Mouse (Mus musculus) limb, embryonic 14.5 days (tissue): ENCODE results near the gene Fgd5. TPM values are rescaled to one million over a fixed set of nuclear protein-coding genes. Genes with fewer than 3 reads are reported as not detected.

Experiments
- ATAC-seq: fragments of 200-750 bp; cut with Nextera tagmentation; 2 replicates; pipeline ENCODE4 v1.8.0; 2017; ENCODE audit warnings: low read depth, moderate number of reproducible peaks, moderate TSS enrichment; ENCODE audit not compliant: low FRiP score
- DNase-seq: peaks from one replicate; pipeline ENCODE4 v3.0.0-alpha.2; 2015; ENCODE audit warnings: low spot score
- H3K27ac ChIP-seq: fragments of 300-500 bp; sonication (generic); replicated peaks from 2 replicates; pipeline ENCODE4 v1.5.1; 2014; ENCODE audit warnings: low read depth, mild to moderate bottlenecking, low read length, moderate library complexity, mixed read lengths
- H3K27me3 ChIP-seq: fragments of 300-500 bp; sonication (generic); 2 replicates; pipeline ENCODE4 v1.6.1; 2014; ENCODE audit warnings: low read length, mixed read lengths; ENCODE audit not compliant: control insufficient read depth, insufficient read depth
- H3K36me3 ChIP-seq: fragments of 300-500 bp; sonication (generic); 2 replicates; pipeline ENCODE4 v1.6.1; 2014; ENCODE audit warnings: mild to moderate bottlenecking, low read length, moderate library complexity, mixed read lengths; ENCODE audit not compliant: control insufficient read depth, insufficient read depth
- H3K4me1 ChIP-seq: fragments of 300-500 bp; sonication (generic); 2 replicates; pipeline ENCODE4 v1.6.1; 2014; ENCODE audit warnings: antibody characterized with exemption, low read length, mixed read lengths; ENCODE audit not compliant: control insufficient read depth, insufficient read depth
- H3K4me2 ChIP-seq: fragments of 300-500 bp; sonication (generic); replicated peaks from 2 replicates; pipeline ENCODE4 v1.6.1; 2014; ENCODE audit warnings: low read depth, mild to moderate bottlenecking, low read length, moderate library complexity; ENCODE audit not compliant: severe bottlenecking
- H3K4me3 ChIP-seq: fragments of 300-500 bp; sonication (generic); replicated peaks from 2 replicates; pipeline ENCODE4 v1.5.1; 2014; ENCODE audit warnings: low read length
- H3K9ac ChIP-seq: fragments of 300-500 bp; sonication (generic); 2 replicates; pipeline ENCODE4 v1.6.1; 2014; ENCODE audit warnings: mild to moderate bottlenecking, low read depth, low read length, moderate library complexity; ENCODE audit not compliant: severe bottlenecking
- H3K9me3 ChIP-seq: fragments of 300-500 bp; sonication (generic); 2 replicates; pipeline ENCODE4 v1.6.1; 2016; ENCODE audit warnings: low read length; ENCODE audit not compliant: control insufficient read depth
- POLR2A ChIP-seq: fragments of 200-500 bp; IDR thresholded peaks from 2 replicates; pipeline ENCODE4 v1.8.0; 2012; ENCODE audit warnings: inconsistent platforms, mild to moderate bottlenecking, moderate library complexity, borderline replicate concordance; ENCODE audit not compliant: insufficient read depth, insufficient read length; ENCODE audit errors: extremely low read depth
- WGBS: fragments of 180-500 bp; shearing (Covaris S2); extraction: QIAGEN DNeasy Blood & Tissue Kit; methylation state at CpG from one replicate; pipeline ENCODE4 v1.1.7; 2014; 5-methylcytosine and 5-hydroxymethylcytosine counted together
- polyA plus RNA-seq, 2 experiments: library from polyadenylated mRNA; depleted of rRNA in 1 of 2; stranded (reverse) in 1 of 2; unstranded in 1 of 2; fragments of >200 nt; fragmentation: Nextera tagmentation in 1 of 2; extraction: Ambion mirVana in 1 of 2; gene quantifications; 2 replicates each; pipeline versions ENCODE4 v1.2.1 to v1.2.3; 2012 to 2014

Gene Fgd5
- polyA plus RNA-seq, 2 experiments = 8.5 to 10.9 TPM

DNA sequence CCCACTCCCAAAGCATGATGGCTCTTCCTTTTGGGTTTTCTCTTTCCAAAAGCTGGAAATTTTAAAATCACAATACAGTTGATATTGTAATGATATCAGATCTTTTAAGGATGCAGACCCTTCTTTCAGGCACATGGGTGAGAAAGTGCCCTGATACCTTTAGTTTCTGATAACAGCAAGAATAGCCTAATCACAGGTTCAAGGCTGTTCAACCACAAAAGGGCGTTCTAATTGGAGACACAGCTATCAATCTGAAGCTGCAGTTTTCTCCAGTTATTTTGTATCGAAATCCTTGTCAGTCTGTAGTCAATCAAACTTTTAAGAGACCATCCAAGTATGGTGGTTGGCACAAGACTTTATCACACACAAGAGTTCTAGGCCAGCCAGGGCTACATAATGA lies 115.2 kb downstream of the Fgd5 start:
- H3K4me2 ChIP-seq = no peak overlapping the region
- H3K27me3 ChIP-seq = no peaks in the 10 kb centered on the region
- 86% methylated on average over 2 of the region's 2 CpGs for WGBS
- TF ChIP-seq POLR2A = no peak
- H3K9ac ChIP-seq = no peak overlapping the region
- H3K9me3 ChIP-seq = no peaks in the 10 kb centered on the region
- peaks cover 21% of the 10 kb centered on the region for H3K4me1 ChIP-seq
- ATAC-seq (no peak), DNase-seq (no peak)
- no peak overlapping the region for H3K4me3 ChIP-seq
- no peaks in the 10 kb centered on the region for H3K36me3 ChIP-seq
- H3K27ac ChIP-seq = no peak overlapping the region

DNA sequence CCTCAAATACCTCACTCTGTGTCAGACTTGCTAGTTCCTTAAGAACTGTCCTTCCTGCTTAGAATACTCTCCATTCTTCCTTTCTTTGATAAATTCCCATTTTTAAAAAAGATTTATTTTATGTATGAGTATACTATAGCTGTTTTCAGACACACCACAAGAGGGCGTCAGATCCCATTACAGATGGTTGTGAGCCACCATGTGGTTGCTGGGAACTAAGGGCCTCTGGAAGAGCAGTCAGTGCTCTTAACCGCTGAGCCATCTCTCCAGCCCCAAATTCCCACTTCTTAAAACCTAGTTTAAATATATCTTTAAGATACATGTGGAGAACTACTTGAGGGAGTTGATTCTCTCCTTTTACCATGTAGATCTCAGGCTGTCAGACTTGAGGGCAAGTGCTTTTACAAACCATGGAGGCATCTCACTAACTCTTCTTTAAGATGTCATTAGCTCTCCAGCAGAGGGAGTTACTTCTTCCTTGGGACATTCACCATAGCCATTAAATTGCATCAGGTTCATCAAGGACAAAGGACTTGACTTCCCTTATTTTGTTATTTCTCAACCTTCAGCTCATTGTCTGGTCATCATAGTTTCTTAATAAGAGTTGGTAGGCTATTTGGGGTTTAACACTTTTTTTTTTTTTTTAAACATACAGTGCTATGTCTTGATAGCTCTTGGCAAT lies 122.1 kb downstream of the Fgd5 start:
- Histone ChIP-seq H3K27ac (no peak overlapping the region), H3K27me3 (no peaks in the 10 kb centered on the region), H3K4me3 (no peak overlapping the region), H3K4me2 (no peak overlapping the region), H3K9me3 (no peaks in the 10 kb centered on the region), H3K4me1 (0 out of 2 replicates have a peak, but pooled peaks cover 1% of the 10 kb centered on the region), H3K9ac (no peak overlapping the region), H3K36me3 (peaks cover 7% of the 10 kb centered on the region)
- no peak for DNase-seq
- WGBS = 69% methylated on average over 2 of the region's 2 CpGs
- TF ChIP-seq POLR2A = no peak
- ATAC-seq = no peak

DNA sequence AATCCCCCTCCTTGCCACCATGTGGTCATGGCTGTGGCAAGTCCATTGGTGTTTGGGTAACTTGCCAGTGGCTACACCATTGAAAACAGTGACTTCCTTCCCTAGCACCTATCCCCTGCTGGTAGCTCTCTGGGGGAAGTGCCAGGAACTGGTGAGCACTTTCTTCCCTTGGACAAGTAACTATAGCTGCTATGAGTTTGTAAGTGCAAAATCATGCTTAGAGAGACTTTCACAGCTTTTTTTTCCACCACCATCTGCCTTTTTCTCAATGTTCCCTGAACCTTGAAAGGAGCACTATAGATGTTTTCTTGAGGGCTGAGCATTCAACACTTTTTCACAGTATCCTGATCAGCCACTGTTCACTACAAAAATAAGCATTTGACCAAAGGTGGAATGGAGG lies 145.9 kb downstream of the Fgd5 start:
- Histone ChIP-seq H3K4me1 (no peaks in the 10 kb centered on the region), H3K36me3 (peaks cover 2% of the 10 kb centered on the region; the same call in 1 of the 2 replicates), H3K27me3 (no peaks in the 10 kb centered on the region), H3K27ac (no peak overlapping the region), H3K4me3 (no peak overlapping the region), H3K4me2 (no peak overlapping the region), H3K9me3 (no peaks in the 10 kb centered on the region), H3K9ac (no peak overlapping the region)
- no peak for TF ChIP-seq POLR2A
- ATAC-seq (no peak), DNase-seq (no peak)

Other genes with a start within 250 kb of the Fgd5 start
- gene Grip2, start 151.6 kb upstream of the Fgd5 start, polyA plus RNA-seq (2012; rRNA removed) = 5.9 and 6.1 TPM in 2 replicates
- gene Grip2, start 151.6 kb upstream of the Fgd5 start, polyA plus RNA-seq (2014; fragmentation: Nextera tagmentation; extraction: Ambion mirVana) = 1.4 and 2.8 TPM in 2 replicates
- 11.0 and 16.7 TPM in 2 replicates for gene Ccdc174, start 100.8 kb upstream of the Fgd5 start, polyA plus RNA-seq (2012; rRNA removed)
- gene Ccdc174, start 100.8 kb upstream of the Fgd5 start, polyA plus RNA-seq (2014; fragmentation: Nextera tagmentation; extraction: Ambion mirVana) = 28.9 and 35.4 TPM in 2 replicates
- 0.70 and 0.87 TPM in 2 replicates for gene 4930590J08Rik, start 76.1 kb upstream of the Fgd5 start, polyA plus RNA-seq (2012; rRNA removed)
- 0.43 and 0.91 TPM in 2 replicates for gene 4930590J08Rik, start 76.1 kb upstream of the Fgd5 start, polyA plus RNA-seq (2014; fragmentation: Nextera tagmentation; extraction: Ambion mirVana)
- 23.1 and 26.1 TPM in 2 replicates for gene Nr2c2, start 112.5 kb downstream of the Fgd5 start, polyA plus RNA-seq (2012; rRNA removed)
- 27.1 and 35.3 TPM in 2 replicates for gene Nr2c2, start 112.5 kb downstream of the Fgd5 start, polyA plus RNA-seq (2014; fragmentation: Nextera tagmentation; extraction: Ambion mirVana)
- gene Mrps25, start 205.2 kb downstream of the Fgd5 start, polyA plus RNA-seq (2012; rRNA removed) = 26.7 and 45.0 TPM in 2 replicates
- 61.1 and 67.9 TPM in 2 replicates for gene Mrps25, start 205.2 kb downstream of the Fgd5 start, polyA plus RNA-seq (2014; fragmentation: Nextera tagmentation; extraction: Ambion mirVana)
- 17.1 and 17.3 TPM in 2 replicates for gene Rbsn, start 236.0 kb downstream of the Fgd5 start, polyA plus RNA-seq (2012; rRNA removed)
- 19.1 and 19.9 TPM in 2 replicates for gene Rbsn, start 236.0 kb downstream of the Fgd5 start, polyA plus RNA-seq (2014; fragmentation: Nextera tagmentation; extraction: Ambion mirVana)